Mouse (Mus musculus) left cerebral cortex, postnatal 14 days (tissue): ENCODE measurements around the gene Esrrg. TPM values are rescaled to one million over a fixed set of nuclear protein-coding genes. Genes with fewer than 3 reads are reported as not detected.

Experiments
- DNase-seq, 2 experiments: peaks; one replicate each; pipeline ENCODE4 v3.0.0; 2021 to 2022; ENCODE audit warnings: low spot score in 2 of 2, mixed read lengths in 1 of 2
- intact Hi-C: fragments of 180-260 bp; cut with DNase I; formaldehyde crosslinking; loops from one replicate; pipeline ENCODE4 v1.15.1; 2025
- total RNA-seq, 2 experiments: library from RNA; stranded (reverse); gene quantifications; 2 replicates each; pipeline ENCODE4 v1.2.3; 2021

Esrrg gene
- total RNA-seq, 2 experiments from 2014 or later, result 21.6 to 25.1 TPM

GRCm38 (mm10) chr1:187807477-187808390, 199.1 kb downstream of the Esrrg start:
- intact Hi-C loops, result no loop called here
- no peak for DNase-seq

GRCm38 (mm10) chr1:187808391-187808922, 199.9 kb downstream of the Esrrg start:
- DNase-seq, result no peak
- intact Hi-C loops, result no loop called here

GRCm38 (mm10) chr1:187809546-187809945, 201.0 kb downstream of the Esrrg start:
- DNase-seq, result no peak
- intact Hi-C loops, result no loop called here

- intact Hi-C loops, result no loop called here
- DNase-seq, result no peak
Measured at GRCm38 (mm10) chr1:187819406-187819805, 210.8 kb downstream of the Esrrg start.

GRCm38 (mm10) chr1:187821368-187821811, 212.8 kb downstream of the Esrrg start:
- DNase-seq, result no peak
- intact Hi-C loops, result no loop called here

- intact Hi-C loops, result no loop called here
- DNase-seq, result no peak
Measured at GRCm38 (mm10) chr1:187823351-187823750, 214.8 kb downstream of the Esrrg start.

- intact Hi-C loops, result no loop called here
- DNase-seq, result no peak
Measured at GRCm38 (mm10) chr1:187825421-187826097, 217.0 kb downstream of the Esrrg start.

- no peak for DNase-seq
- intact Hi-C loops, result no loop called here
Measured at GRCm38 (mm10) chr1:187826140-187826539, 217.5 kb downstream of the Esrrg start.

- no peak for DNase-seq
- intact Hi-C loops, result no loop called here
Measured at GRCm38 (mm10) chr1:187826869-187827268, 218.3 kb downstream of the Esrrg start.

GRCm38 (mm10) chr1:187830937-187831336, 222.3 kb downstream of the Esrrg start:
- DNase-seq, result no peak
- intact Hi-C loops, result no loop called here

- intact Hi-C loops, result no loop called here
- no peak for DNase-seq
Measured at GRCm38 (mm10) chr1:187832851-187833250, 224.3 kb downstream of the Esrrg start.

GRCm38 (mm10) chr1:187834576-187834975, 226.0 kb downstream of the Esrrg start:
- DNase-seq, result peak; percentile 11 to 20
- intact Hi-C loops, result no loop called here

GRCm38 (mm10) chr1:187836384-187836783, 227.8 kb downstream of the Esrrg start:
- DNase-seq, result no peak
- intact Hi-C loops, result no loop called here

GRCm38 (mm10) chr1:187836876-187837275, 228.3 kb downstream of the Esrrg start:
- intact Hi-C loops, result no loop called here
- DNase-seq, result no peak

GRCm38 (mm10) chr1:187841629-187842028, 233.0 kb downstream of the Esrrg start:
- DNase-seq, result no peak
- intact Hi-C loops, result no loop called here

- intact Hi-C loops, result no loop called here
- no peak for DNase-seq
Measured at GRCm38 (mm10) chr1:187842702-187843101, 234.1 kb downstream of the Esrrg start.

- intact Hi-C loops, result no loop called here
- no peak for DNase-seq
Measured at GRCm38 (mm10) chr1:187854148-187854547, 245.6 kb downstream of the Esrrg start.

- no peak for DNase-seq
- intact Hi-C loops, result no loop called here
Measured at GRCm38 (mm10) chr1:187862339-187862738, 253.7 kb downstream of the Esrrg start.

- no peak for DNase-seq
- intact Hi-C loops, result no loop called here
Measured at GRCm38 (mm10) chr1:187868427-187868826, 259.8 kb downstream of the Esrrg start.

- no peak for DNase-seq
- intact Hi-C loops, result no loop called here
Measured at GRCm38 (mm10) chr1:187872208-187872607, 263.6 kb downstream of the Esrrg start.
